Mouse (Mus musculus): Measurements from ENCODE around the gene Rbbp5. TPM values are rescaled to one million over a fixed set of nuclear protein-coding genes. Genes with fewer than 3 reads are reported as not detected.
A peak's percentile ranks its signal among the peaks of the same experiment; 100 is the strongest.

Rbbp5 gene
- total RNA-seq, 2 experiments from 2014 or later, result 57.8 to 73.4 TPM

DNA sequence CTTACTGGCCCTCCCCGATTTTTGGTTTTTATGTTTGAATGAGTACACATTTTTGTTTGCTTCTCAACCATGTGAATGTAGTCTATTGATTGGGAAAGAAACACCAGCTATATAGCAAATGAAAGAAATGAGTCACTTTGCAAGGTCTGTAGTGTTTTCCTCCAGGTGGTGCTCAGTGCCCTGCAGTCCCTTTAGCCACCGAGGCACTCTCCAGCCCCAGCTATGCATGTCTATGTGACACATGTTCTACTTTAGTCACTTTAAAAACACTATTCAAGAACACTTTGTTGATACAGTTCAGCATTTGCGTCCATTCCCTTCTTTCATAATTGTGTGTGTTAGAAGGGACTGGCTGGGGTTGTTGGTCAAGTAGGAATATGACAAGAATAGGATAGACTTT is 6.1 kb downstream of the Rbbp5 start:
- no peak for ATAC-seq (replicated peaks; ENCODE audit: poor library complexity, severe bottlenecking)

GRCm38 (mm10) chr1:132483759-132484158 is 6.6 kb downstream of the Rbbp5 start:
- ATAC-seq (replicated peaks; ENCODE audit: poor library complexity, severe bottlenecking), result no peak

DNA sequence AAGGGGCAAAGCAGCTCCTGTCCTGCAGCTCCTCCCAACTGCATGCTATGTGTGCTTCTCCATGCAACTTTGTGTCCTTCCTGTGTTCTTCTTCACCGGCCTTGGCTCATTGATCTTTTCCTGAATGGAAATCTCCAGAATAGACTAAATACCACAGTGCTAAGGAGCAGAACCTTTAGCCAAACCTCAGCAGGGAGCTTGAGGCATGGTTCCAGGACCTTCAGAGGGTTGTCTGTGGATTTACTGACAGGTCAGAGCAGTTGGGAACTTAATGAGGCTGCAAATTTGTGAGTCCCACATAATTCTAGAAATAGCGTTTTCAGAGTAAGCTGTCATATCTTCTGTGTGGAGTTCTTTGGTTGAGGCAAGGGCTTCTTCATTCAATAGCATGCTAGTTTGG is 23.4 kb downstream of the Rbbp5 start:
- ATAC-seq (replicated peaks; ENCODE audit: poor library complexity, severe bottlenecking), result no peak

DNA sequence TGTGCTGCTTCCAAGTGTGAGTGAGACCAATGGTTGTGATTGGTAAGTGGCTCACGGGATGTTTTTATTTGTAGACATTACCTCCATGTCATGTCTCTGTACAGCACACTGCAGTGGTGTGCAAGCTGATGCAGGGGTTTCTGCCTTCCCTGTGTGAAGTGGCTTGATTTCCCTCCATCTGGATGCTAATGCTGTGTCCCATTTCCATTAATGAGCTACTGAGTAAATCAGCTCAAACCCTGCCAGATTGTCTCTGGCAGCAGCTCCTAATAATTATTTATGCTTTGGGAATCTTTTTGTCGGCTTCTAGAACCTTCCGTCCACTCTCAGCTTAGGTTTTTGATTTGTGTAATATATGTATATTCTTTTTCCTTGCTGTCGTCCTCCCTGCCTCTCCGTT is 28.0 kb downstream of the Rbbp5 start:
- no peak for ATAC-seq (replicated peaks; ENCODE audit: poor library complexity, severe bottlenecking)

- no peak for ATAC-seq (replicated peaks; ENCODE audit: poor library complexity, severe bottlenecking)
Measured at GRCm38 (mm10) chr1:132506058-132506457, 28.9 kb downstream of the Rbbp5 start, which contains the start of gene Tmem81. TSS of gene Tmem81 (plus strand) at chr1:132506230.

DNA sequence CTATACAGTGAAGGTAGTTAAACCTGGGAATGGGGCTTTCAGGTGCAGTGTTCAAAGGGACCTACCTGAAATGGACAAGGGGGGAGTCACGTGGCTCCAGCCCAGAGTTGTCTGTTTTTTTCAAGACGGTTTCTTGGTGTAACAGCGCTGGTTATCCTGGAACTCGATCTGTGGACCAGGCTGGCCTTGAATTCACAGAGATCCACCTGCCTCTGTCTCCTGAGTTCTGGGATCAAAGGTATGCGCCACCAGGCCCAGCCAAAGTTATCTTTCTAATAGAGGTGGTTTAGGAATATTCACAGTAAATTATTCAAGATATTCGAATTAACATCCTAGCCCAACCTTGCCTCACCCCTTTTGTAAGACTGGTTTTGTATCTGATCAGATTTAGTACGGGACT is 29.5 kb downstream of the Rbbp5 start:
- ATAC-seq (replicated peaks; ENCODE audit: poor library complexity, severe bottlenecking), result no peak

DNA sequence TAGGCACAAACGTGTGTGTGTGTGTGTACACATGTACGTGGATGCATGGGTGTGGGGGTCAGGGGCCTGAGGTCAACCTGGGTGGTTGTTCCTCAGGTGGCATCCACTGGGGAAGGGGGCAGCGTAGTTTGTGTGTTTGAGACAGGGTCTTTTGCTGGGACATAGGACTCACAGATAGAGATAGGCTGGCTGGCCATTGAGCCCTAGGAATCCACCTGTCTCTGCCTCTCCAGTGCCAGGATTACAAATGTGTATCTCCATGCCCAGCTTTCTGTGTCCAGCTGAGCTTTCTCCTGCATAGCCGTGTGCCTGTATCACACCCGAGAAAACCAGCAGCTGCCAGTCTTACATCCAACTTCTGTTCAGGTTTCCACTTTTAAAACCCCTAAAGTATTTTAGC is 32.6 kb downstream of the Rbbp5 start:
- no peak for ATAC-seq (replicated peaks; ENCODE audit: poor library complexity, severe bottlenecking)

- ATAC-seq (replicated peaks; ENCODE audit: poor library complexity, severe bottlenecking), result no peak
Measured at GRCm38 (mm10) chr1:132511521-132511920, 34.4 kb downstream of the Rbbp5 start.

GRCm38 (mm10) chr1:132512106-132512505 is 34.9 kb downstream of the Rbbp5 start:
- no peak for ATAC-seq (replicated peaks; ENCODE audit: poor library complexity, severe bottlenecking)

GRCm38 (mm10) chr1:132515339-132515738 is 38.2 kb downstream of the Rbbp5 start:
- no peak for ATAC-seq (replicated peaks; ENCODE audit: poor library complexity, severe bottlenecking)

DNA sequence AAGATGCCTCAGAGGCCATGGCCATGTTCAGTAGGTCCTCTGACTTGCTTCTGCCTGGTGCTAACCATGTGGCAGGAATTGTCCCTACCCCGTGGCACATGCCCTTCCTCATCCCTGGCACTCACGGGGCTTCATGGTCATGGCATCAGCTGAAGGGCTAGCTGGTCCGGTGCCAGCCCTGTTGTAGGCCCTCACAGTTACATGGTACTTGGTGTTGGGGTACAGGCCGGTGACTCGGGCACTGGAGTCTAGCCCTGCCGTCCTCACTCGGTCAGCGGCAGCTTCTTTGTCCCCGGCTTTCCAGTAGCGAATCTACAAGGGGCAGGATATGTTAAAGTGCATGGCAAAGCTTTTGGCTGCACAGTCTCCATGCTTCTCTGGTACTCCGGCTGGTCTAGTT is 39.6 kb downstream of the Rbbp5 start:
- ATAC-seq (replicated peaks; ENCODE audit: poor library complexity, severe bottlenecking), result no peak

GRCm38 (mm10) chr1:132518621-132519020 is 41.5 kb downstream of the Rbbp5 start:
- no peak for ATAC-seq (replicated peaks; ENCODE audit: poor library complexity, severe bottlenecking)

- no peak for ATAC-seq (replicated peaks; ENCODE audit: poor library complexity, severe bottlenecking)
Measured at GRCm38 (mm10) chr1:132519734-132520133, 42.6 kb downstream of the Rbbp5 start.

GRCm38 (mm10) chr1:132520764-132521163 is 43.6 kb downstream of the Rbbp5 start:
- peak; percentile 91 for ATAC-seq (replicated peaks; ENCODE audit: poor library complexity, severe bottlenecking)

DNA sequence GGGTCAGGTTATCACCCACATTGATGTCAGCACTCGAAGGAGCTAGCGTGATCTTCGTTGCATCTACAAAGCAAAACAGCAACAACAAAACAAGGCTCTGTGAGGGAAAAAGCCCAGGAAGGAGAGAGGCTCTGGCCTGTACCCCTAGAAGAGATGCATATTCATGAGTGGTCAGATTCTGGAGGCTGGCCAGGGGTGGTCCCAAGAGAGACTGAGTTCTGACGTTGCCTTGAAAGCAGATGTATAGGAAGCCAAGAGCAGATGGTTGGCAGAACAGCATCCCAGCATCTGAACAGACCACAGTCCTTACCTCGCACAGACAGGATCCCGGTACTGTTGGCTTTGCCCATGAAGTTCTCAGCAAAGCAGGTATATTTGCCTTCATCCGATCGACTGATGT is 45.9 kb downstream of the Rbbp5 start:
- no peak for ATAC-seq (replicated peaks; ENCODE audit: poor library complexity, severe bottlenecking)

DNA sequence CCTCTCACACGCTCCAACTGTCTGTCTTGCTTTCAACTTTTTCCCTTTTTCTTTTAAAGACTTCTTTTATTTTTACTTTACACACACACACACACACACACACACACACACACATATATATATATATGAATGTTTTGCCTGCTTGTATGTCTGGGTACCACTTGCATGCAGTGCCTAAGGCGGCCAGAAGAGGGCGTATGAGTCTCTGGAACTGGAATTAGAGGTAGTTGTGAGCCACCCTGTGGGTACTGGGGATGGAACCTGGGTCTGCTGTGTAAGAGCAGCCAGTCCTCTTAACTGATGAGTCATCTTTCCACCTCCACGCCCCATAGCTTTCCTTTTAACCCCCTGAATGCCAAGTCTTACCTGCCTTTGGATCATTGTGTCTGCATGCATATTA is 46.8 kb downstream of the Rbbp5 start:
- peak; percentile 44; the same call in 1 of the 2 replicates for ATAC-seq (replicated peaks; ENCODE audit: poor library complexity, severe bottlenecking)

DNA sequence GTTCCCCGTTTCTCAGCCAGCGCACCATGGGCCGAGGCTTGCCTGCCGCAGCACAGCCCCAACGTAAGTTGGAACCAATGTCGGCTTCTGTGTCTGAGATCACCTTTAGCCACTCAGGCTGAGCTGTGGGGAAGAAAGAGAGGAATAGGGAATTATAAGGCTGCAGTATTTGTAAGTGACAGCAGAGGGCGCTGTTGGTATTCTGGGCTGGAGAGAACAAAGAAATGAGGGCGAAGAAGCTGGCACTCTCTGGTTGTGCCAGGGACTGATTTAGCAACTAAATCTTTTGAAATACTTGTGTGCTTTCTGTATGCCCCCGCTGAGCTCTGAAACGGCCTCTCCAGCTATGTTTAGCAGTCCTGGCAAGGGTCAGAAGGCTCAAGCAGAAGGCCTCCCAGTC is 48.7 kb downstream of the Rbbp5 start:
- peak; percentile 65 for ATAC-seq (replicated peaks; ENCODE audit: poor library complexity, severe bottlenecking)

DNA sequence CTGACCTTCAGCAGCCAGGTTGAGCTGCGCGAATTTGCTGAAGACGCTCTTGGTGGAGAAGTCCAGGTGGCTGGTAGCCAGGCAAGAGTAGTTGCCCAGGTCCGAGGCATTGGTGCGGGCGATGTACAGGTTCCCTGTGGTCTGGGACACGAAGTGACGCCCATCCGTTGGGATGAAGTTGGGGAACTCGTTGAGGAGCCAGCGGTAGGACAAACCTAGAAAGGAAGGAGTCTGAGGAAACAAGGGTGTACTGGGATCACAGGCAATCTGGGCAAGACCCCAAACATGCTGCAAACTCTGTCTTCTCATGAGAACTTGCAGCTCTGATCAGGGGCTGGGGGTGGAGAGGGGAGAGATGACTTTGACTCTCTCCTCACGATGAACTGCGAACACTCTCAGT is 50.9 kb downstream of the Rbbp5 start:
- ATAC-seq (replicated peaks; ENCODE audit: poor library complexity, severe bottlenecking), result no peak

- ATAC-seq (replicated peaks; ENCODE audit: poor library complexity, severe bottlenecking), result no peak
Measured at GRCm38 (mm10) chr1:132528647-132529334, 51.6 kb downstream of the Rbbp5 start.

GRCm38 (mm10) chr1:132530631-132531191 is 53.5 kb downstream of the Rbbp5 start:
- no peak for ATAC-seq (replicated peaks; ENCODE audit: poor library complexity, severe bottlenecking)

GRCm38 (mm10) chr1:132532521-132532920 is 55.4 kb downstream of the Rbbp5 start:
- no peak for ATAC-seq (replicated peaks; ENCODE audit: poor library complexity, severe bottlenecking)

DNA sequence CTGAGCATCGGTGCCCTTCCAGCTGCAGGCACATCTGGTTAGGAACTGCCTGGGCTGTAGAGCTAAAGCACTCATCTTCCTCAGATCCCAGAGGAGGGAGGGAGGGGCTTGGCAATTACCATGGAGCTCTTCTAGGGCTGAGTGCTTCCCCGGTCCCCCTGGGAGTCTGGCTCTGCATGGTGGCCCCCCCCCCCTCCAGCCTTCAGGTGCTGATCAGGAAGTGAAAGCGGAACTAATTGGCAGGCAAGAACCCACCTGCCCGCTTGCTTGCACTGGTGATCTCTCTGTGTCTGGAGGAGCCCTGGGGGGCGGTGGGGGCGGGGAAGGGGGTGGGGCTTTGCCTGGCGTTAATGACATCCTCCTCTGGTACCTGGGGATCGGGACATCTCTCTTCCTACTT is 56.7 kb downstream of the Rbbp5 start:
- ATAC-seq (replicated peaks; ENCODE audit: poor library complexity, severe bottlenecking), result no peak

Data from granulocyte monocyte progenitor cell, adult 5-6 weeks (primary cell).